Mouse (Mus musculus) ES-E14 (cell line): ENCODE data around the gene Angptl4.

Experiments
- CHD2 ChIP-seq: IDR thresholded peaks from 2 replicates; pipeline ENCODE4 v1.6.1; 2014; ENCODE audit warnings: mild to moderate bottlenecking, low read depth, low read length, inconsistent platforms
- HCFC1 ChIP-seq: IDR thresholded peaks from 2 replicates; pipeline ENCODE4 v1.6.1; 2012; ENCODE audit warnings: low read length, inconsistent platforms, borderline replicate concordance; ENCODE audit not compliant: insufficient read depth
- MAFK ChIP-seq: IDR thresholded peaks from 2 replicates; pipeline ENCODE4 v1.6.1; 2014; ENCODE audit warnings: mild to moderate bottlenecking, low read depth, low read length, inconsistent platforms; ENCODE audit not compliant: insufficient read depth
- ZC3H11A ChIP-seq: IDR thresholded peaks from 2 replicates; pipeline ENCODE4 v1.6.1; 2012; ENCODE audit warnings: low read depth, mild to moderate bottlenecking, inconsistent platforms, low read length, borderline replicate concordance
- ZNF384 ChIP-seq: IDR thresholded peaks from 2 replicates; pipeline ENCODE4 v1.6.1; 2012; ENCODE audit warnings: low read depth, low read length, inconsistent platforms

DNA sequence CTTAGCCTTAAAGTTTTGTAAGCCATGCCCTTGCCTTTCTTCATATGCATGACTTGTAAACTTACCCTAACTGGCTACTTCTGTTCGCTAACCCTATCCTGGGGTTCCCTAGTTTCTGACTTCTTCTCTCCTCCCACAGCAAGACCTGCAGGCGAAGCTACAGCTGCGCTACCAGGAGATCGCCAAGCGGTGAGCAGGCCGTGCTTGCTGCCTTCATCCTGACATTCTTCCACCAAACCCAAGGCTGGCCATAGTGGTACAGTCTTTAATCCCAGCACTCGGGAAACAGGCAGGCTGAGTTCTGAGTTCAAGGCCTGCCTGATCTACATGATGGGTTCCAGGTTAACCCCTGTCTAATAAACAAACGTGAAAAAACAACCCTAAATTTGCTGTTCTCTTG, 43.8 kb upstream of the Angptl4 start:
- TF ChIP-seq MAFK, result no peak
- TF ChIP-seq ZC3H11A, result no peak
- TF ChIP-seq HCFC1, result no peak
- no peak for TF ChIP-seq CHD2
- no peak for TF ChIP-seq ZNF384
